Mouse (Mus musculus) T-helper 2 cell (primary cell): ENCODE measurements at regions not wholly inside any gene's neighbourhood (a gene's known extent, or its start where the extent isn't known, plus 50 kb on each side); places are given as distances from the start of the nearest gene placed in this dataset.
"Not testable (repeated sequence)": the region's sequence is repeated elsewhere in the genome, so short reads cannot be mapped to it uniquely, and the experiment has no call there.

Experiments
- in situ Hi-C: fragments of 300-600 bp; cut with MboI, MseI; formaldehyde crosslinking; loops from one replicate; pipeline ENCODE4 v1.15.1; 2025; ENCODE audit warnings: high pct_unique_total_duplicates

- in situ Hi-C loops: no loop called here
Observed at GRCm38 (mm10) chr13:115911524-115912459, 397.7 kb downstream of the Isl1 start.

- in situ Hi-C loops: no loop called here
Observed at GRCm38 (mm10) chr13:115910866-115911449, 398.5 kb downstream of the Isl1 start.

GRCm38 (mm10) chr13:115880616-115881015 lies 428.9 kb downstream of the Isl1 start:
- in situ Hi-C loops: no loop called here

- in situ Hi-C loops: no loop called here
Observed at GRCm38 (mm10) chr13:115860480-115860879, 449.0 kb downstream of the Isl1 start.

- in situ Hi-C loops: no loop called here
Observed at GRCm38 (mm10) chr13:115856632-115857031, 452.9 kb downstream of the Isl1 start.

- in situ Hi-C loops: no loop called here
Observed at GRCm38 (mm10) chr13:115852689-115853356, 456.7 kb downstream of the Isl1 start.

GRCm38 (mm10) chr13:115843121-115843520 lies 466.4 kb downstream of the Isl1 start:
- in situ Hi-C loops: no loop called here

GRCm38 (mm10) chr13:115836203-115836768 lies 473.2 kb downstream of the Isl1 start:
- in situ Hi-C loops: no loop called here

- in situ Hi-C loops: no loop called here
Observed at GRCm38 (mm10) chr13:115825191-115825590, 484.3 kb downstream of the Isl1 start.

- in situ Hi-C loops: no loop called here
Observed at GRCm38 (mm10) chr13:115822527-115822926, 487.0 kb downstream of the Isl1 start.

- in situ Hi-C loops: no loop called here
Observed at GRCm38 (mm10) chr13:115814211-115814610, 495.3 kb downstream of the Isl1 start.

- in situ Hi-C loops: no loop called here
Observed at GRCm38 (mm10) chr13:115799294-115799693, 510.2 kb downstream of the Isl1 start.

GRCm38 (mm10) chr13:115751271-115751670 lies 558.2 kb downstream of the Isl1 start:
- in situ Hi-C loops: no loop called here

GRCm38 (mm10) chr13:115742080-115742479 lies 567.4 kb downstream of the Isl1 start:
- in situ Hi-C loops: not testable (repeated sequence)

GRCm38 (mm10) chr13:115727986-115728385 lies 581.5 kb downstream of the Isl1 start:
- in situ Hi-C loops: no loop called here

- in situ Hi-C loops: no loop called here
Observed at GRCm38 (mm10) chr13:115725356-115725952, 584.0 kb downstream of the Isl1 start.

GRCm38 (mm10) chr13:115719276-115719675 lies 590.2 kb downstream of the Isl1 start:
- in situ Hi-C loops: no loop called here

GRCm38 (mm10) chr13:115718859-115719258 lies 590.6 kb downstream of the Isl1 start:
- in situ Hi-C loops: no loop called here

GRCm38 (mm10) chr13:115696197-115696596 lies 594.4 kb upstream of the Itga1 start:
- in situ Hi-C loops: no loop called here

- in situ Hi-C loops: no loop called here
Observed at GRCm38 (mm10) chr13:115687426-115687825, 585.7 kb upstream of the Itga1 start.

GRCm38 (mm10) chr13:115679591-115679990 lies 577.8 kb upstream of the Itga1 start:
- in situ Hi-C loops: no loop called here

- in situ Hi-C loops: no loop called here
Observed at GRCm38 (mm10) chr13:115676836-115677235, 575.1 kb upstream of the Itga1 start.
